Mouse (Mus musculus) heart, adult 2 months (tissue): ENCODE measurements around the gene Hist2h4. TPM values are rescaled to one million over a fixed set of nuclear protein-coding genes. Genes with fewer than 3 reads are reported as not detected.

Experiments used
- DNase-seq, 2 experiments: peaks; one replicate each; pipeline ENCODE4 v3.0.0; 2021
- H3K27ac ChIP-seq: fragments of 200-600 bp; 2 replicates; pipeline ENCODE4 v1.8.1; 2022
- H3K27me3 ChIP-seq: fragments of 200-500 bp; 2 replicates; pipeline ENCODE4 v1.6.1; 2012; ENCODE audit warnings: mild to moderate bottlenecking, low read length, inconsistent platforms, mixed read lengths; ENCODE audit not compliant: control insufficient read depth, insufficient read depth
- H3K36me3 ChIP-seq: fragments of 200-500 bp; 2 replicates; pipeline ENCODE4 v1.6.1; 2012; ENCODE audit warnings: low read length, inconsistent platforms; ENCODE audit not compliant: control insufficient read depth, insufficient read depth
- H3K4me1 ChIP-seq: fragments of 200-500 bp; 2 replicates; pipeline ENCODE4 v1.6.1; 2011; ENCODE audit warnings: low read length; ENCODE audit not compliant: control insufficient read depth, insufficient read depth
- H3K4me3 ChIP-seq: fragments of 200-600 bp; 2 replicates; pipeline ENCODE4 v1.8.1; 2022
- H3K79me2 ChIP-seq: fragments of 200-500 bp; replicated peaks from 2 replicates; pipeline ENCODE4 v1.6.1; 2012; ENCODE audit warnings: mild to moderate bottlenecking, inconsistent platforms, low read length, moderate library complexity, mixed read lengths; ENCODE audit not compliant: control insufficient read depth, insufficient read depth
- H3K9ac ChIP-seq: fragments of 200-500 bp; 2 replicates; pipeline ENCODE4 v1.6.1; 2012; ENCODE audit warnings: low read depth, mild to moderate bottlenecking, control low read depth, inconsistent platforms, low read length, mixed read lengths
- CTCF ChIP-seq: fragments of 200-600 bp; IDR thresholded peaks from 2 replicates; pipeline ENCODE4 v1.8.1; 2022; ENCODE audit warnings: antibody characterized with exemption, mild to moderate bottlenecking, moderate library complexity
- POLR2A ChIP-seq: fragments of 200-500 bp; IDR thresholded peaks from 2 replicates; pipeline ENCODE4 v1.6.1; 2011; ENCODE audit warnings: mild to moderate bottlenecking, low read depth, low read length, control low read depth; ENCODE audit not compliant: insufficient read depth
- WGBS: fragments of 180-500 bp; shearing (Covaris S2); methylation state at CpG from one replicate; pipeline ENCODE4 v1.1.7; 2018; 5-methylcytosine and 5-hydroxymethylcytosine counted together
- intact Hi-C: fragments of 180-260 bp; cut with DNase I; formaldehyde crosslinking; loops from one replicate; pipeline ENCODE4 v1.15.1; 2025
- microRNA-seq, 2 experiments: library from miRNA; unstranded; fragments of <30 nt; microRNA quantifications; one replicate each; pipeline ENCODE4 v1.2.0; 2021
- polyA plus RNA-seq: library from polyadenylated mRNA; depleted of rRNA; stranded (reverse); fragments of >200 nt; gene quantifications from 2 replicates; pipeline ENCODE4 v1.2.3, GENCODE M21; 2012; rRNA removed
- total RNA-seq, 2 experiments: library from RNA; stranded (reverse); gene quantifications; 2 replicates each; pipeline ENCODE4 v1.2.3; 2021

Hist2h4 gene
- total and polyA plus RNA-seq, 3 experiments = 1.4 to 14.0 (median 11.6) TPM

DNA sequence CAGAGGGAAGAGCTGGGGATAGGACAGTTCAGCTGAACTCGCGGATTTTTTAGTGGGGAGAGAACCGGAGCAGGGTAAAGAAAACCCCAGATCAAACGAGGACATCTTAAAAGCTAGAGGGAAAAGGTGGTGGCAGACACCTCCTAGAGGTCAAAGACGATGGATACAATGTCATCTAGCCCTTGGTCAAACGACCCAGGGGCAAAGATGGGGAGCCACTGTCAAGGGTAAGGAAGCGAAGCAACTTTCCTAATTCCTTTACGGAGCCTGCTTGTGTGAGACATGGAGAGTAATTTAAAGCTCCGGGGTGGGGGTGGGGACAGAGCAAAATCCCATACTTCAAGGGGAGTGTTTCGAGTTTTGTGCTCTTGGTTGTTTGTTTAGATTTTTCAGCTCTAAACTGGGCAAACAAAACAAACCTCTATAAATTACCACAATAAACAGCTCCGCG, 43.9 kb downstream of the Hist2h4 start:
- intact Hi-C loops = loop anchor here (2.0 to 5.0 kb wide), 2 partner anchors 44 to 152 kb away; no protein-coding TSS in a partner anchor
- Histone ChIP-seq H3K4me1 (peaks cover 7% of the 10 kb centered on the region), H3K27me3 (no peaks in the 10 kb centered on the region), H3K27ac (peak overlapping the region; percentile 98), H3K4me3 (peak overlapping the region; percentile 57), H3K9ac (peak overlapping the region; percentile 91), H3K36me3 (peaks cover 2% of the 10 kb centered on the region), H3K79me2 (no peaks in the 10 kb centered on the region)
- DNase-seq = peak; percentile 54 to 56
- WGBS = under 1% methylated on average over 12 of the region's 12 CpGs
- TF ChIP-seq POLR2A = no peak; the same call in 1 of the 2 replicates
- TF ChIP-seq CTCF = peak; percentile 53

Small RNA genes within 50 kb of the gene (microRNA-seq; reads per million reads assigned to microRNA genes)
- gene Gm44492 (0 to 0.56 reads per million in 2 experiments), gene Gm47311 (0 reads per million in 2 experiments), gene Gm47313 (0 reads per million in 2 experiments)

Other genes with a start within 250 kb of the Hist2h4 start
- 10 to 100 TPM; 23.0 to 24.5 TPM for gene Vps45, start 204.8 kb downstream of the Hist2h4 start, total RNA-seq
- gene Vps45, start 204.8 kb downstream of the Hist2h4 start, polyA plus RNA-seq = 4.3 and 7.1 TPM in 2 replicates
- 10 to 100 TPM; 46.0 to 57.4 TPM for gene Otud7b, start 158.8 kb downstream of the Hist2h4 start, total RNA-seq
- gene Otud7b, start 158.8 kb downstream of the Hist2h4 start, polyA plus RNA-seq = 10.9 and 15.8 TPM in 2 replicates
- 1 to 10 TPM; 2.1 to 3.5 TPM for gene Mtmr11, start 101.3 kb downstream of the Hist2h4 start, total RNA-seq
- gene Mtmr11, start 101.3 kb downstream of the Hist2h4 start, polyA plus RNA-seq = 5.5 and 11.7 TPM in 2 replicates
- 10 to 100 TPM; 15.7 to 16.5 TPM for gene Sf3b4, start 91.0 kb downstream of the Hist2h4 start, total RNA-seq
- 19.2 and 23.0 TPM in 2 replicates for gene Sf3b4, start 91.0 kb downstream of the Hist2h4 start, polyA plus RNA-seq
- gene Sv2a, start 82.2 kb downstream of the Hist2h4 start, total RNA-seq = 1 to 10 TPM; 3.4 to 5.4 TPM
- gene Sv2a, start 82.2 kb downstream of the Hist2h4 start, polyA plus RNA-seq = 4.5 and 5.7 TPM in 2 replicates
- gene Bola1, start 43.6 kb downstream of the Hist2h4 start, total RNA-seq = 10 to 100 TPM; 22.6 to 28.7 TPM
- gene Bola1, start 43.6 kb downstream of the Hist2h4 start, polyA plus RNA-seq = 22.3 and 36.0 TPM in 2 replicates
- 1 to 10 TPM; 1.9 to 2.0 TPM for gene Hist2h2ab, start 43.4 kb downstream of the Hist2h4 start, total RNA-seq
- 0.35 TPM in 1 of 2 replicates, not detected in the other for gene Hist2h2ab, start 43.4 kb downstream of the Hist2h4 start, polyA plus RNA-seq
- 10 to 100 TPM; 18.1 to 26.3 TPM for gene Hist2h2ac, start 42.4 kb downstream of the Hist2h4 start, total RNA-seq
- 1.3 and 1.5 TPM in 2 replicates for gene Hist2h2ac, start 42.4 kb downstream of the Hist2h4 start, polyA plus RNA-seq
- 10 to 100 TPM in 1 of 2 experiments, 1 to 10 TPM in 1; 9.4 to 10.1 TPM for gene Hist2h2be, start 42.2 kb downstream of the Hist2h4 start, total RNA-seq
- 6.9 and 11.9 TPM in 2 replicates for gene Hist2h2be, start 42.2 kb downstream of the Hist2h4 start, polyA plus RNA-seq
- 1 to 10 TPM; 5.5 to 6.2 TPM for gene Hist2h3c2, start 24.2 kb downstream of the Hist2h4 start, total RNA-seq
- 9.2 and 12.0 TPM in 2 replicates for gene Hist2h3c2, start 24.2 kb downstream of the Hist2h4 start, polyA plus RNA-seq
- 100 to 1,000 TPM; 189 to 218 TPM for gene Hist2h2aa2, start 23.0 kb downstream of the Hist2h4 start, total RNA-seq
- 33.9 and 73.5 TPM in 2 replicates for gene Hist2h2aa2, start 23.0 kb downstream of the Hist2h4 start, polyA plus RNA-seq
- gene Hist2h2aa1, start 17.8 kb downstream of the Hist2h4 start, total RNA-seq = 10 to 100 TPM in 1 of 2 experiments, 1 to 10 TPM in 1; 7.1 to 13.0 TPM
- 60.4 and 124 TPM in 2 replicates for gene Hist2h2aa1, start 17.8 kb downstream of the Hist2h4 start, polyA plus RNA-seq
- gene Hist2h3c1, start 16.6 kb downstream of the Hist2h4 start, total RNA-seq = not detected
- not detected in 2 replicates for gene Hist2h3c1, start 16.6 kb downstream of the Hist2h4 start, polyA plus RNA-seq
- gene Hist2h3b, start 5.3 kb upstream of the Hist2h4 start, total RNA-seq = 10 to 100 TPM; 11.5 to 18.3 TPM
- 0.94 and 5.2 TPM in 2 replicates for gene Hist2h3b, start 5.3 kb upstream of the Hist2h4 start, polyA plus RNA-seq
- gene Hist2h2bb, start 6.4 kb upstream of the Hist2h4 start, total RNA-seq = 10 to 100 TPM; 34.1 to 34.7 TPM
- gene Hist2h2bb, start 6.4 kb upstream of the Hist2h4 start, polyA plus RNA-seq = 1.2 TPM in 1 of 2 replicates, not detected in the other
- 1 to 10 TPM; 1.2 to 1.3 TPM for gene Fcgr1, start 30.7 kb upstream of the Hist2h4 start, total RNA-seq
- gene Fcgr1, start 30.7 kb upstream of the Hist2h4 start, polyA plus RNA-seq = 1.1 and 2.4 TPM in 2 replicates
- not detected for gene BC107364, start 189.0 kb upstream of the Hist2h4 start, total RNA-seq
- gene BC107364, start 189.0 kb upstream of the Hist2h4 start, polyA plus RNA-seq = 0.15 TPM in 1 of 2 replicates, not detected in the other